Mouse (Mus musculus) urinary bladder, adult 18-20 months (tissue): ENCODE measurements at regions not wholly inside any gene's neighbourhood (a gene's known extent, or its start where the extent isn't known, plus 50 kb on each side); places are given as distances from the start of the nearest gene placed in this dataset.
"Not testable (repeated sequence)": the region's sequence is repeated elsewhere in the genome, so short reads cannot be mapped to it uniquely, and the experiment has no call there.

Experiments used
- DNase-seq, 2 experiments: peaks; one replicate each; pipeline ENCODE4 v3.0.0; 2022; ENCODE audit warnings: low spot score in 2 of 2, mixed read lengths in 2 of 2

DNA sequence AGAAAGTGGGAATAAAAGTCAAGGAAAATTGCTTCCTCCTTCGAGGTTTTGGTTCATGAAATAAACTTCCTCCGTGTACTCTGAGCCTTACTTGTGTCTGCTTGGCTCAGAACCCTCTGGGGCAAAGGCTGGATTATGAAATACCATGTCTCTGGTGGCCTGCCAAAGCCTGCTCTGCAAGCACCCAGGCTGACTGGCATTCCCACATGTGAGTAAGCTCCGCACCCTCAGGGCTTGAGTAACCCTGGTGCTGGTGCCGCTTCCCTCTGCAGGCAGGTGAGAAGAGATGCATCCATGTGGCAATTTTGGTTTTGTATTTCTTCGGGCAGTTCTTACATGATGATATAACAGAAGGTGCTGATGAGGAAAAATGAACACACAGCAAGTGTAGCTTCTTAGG lies 66.0 kb downstream of the Nr2f2 start:
- peak; percentile 59 to 87 for DNase-seq

DNA sequence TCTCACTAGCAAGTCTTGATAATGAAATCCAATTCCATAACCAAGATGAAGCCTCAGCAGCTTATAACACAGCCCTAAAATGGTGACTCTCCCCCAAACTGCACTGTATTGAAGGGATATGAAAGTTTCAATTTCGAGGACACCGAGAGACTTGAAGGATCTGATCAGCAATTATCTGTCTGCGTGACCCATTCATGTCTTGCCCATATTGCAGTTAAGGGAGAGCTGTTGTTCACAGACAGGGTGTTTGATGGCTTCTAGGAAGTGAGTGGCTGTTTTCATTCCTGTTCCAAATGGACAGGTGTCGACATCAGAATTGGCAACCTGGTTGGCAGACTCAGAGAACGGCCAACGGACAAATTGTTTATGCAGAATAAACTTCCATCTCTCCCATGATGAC lies 75.1 kb downstream of the Nr2f2 start:
- DNase-seq: no peak

DNA sequence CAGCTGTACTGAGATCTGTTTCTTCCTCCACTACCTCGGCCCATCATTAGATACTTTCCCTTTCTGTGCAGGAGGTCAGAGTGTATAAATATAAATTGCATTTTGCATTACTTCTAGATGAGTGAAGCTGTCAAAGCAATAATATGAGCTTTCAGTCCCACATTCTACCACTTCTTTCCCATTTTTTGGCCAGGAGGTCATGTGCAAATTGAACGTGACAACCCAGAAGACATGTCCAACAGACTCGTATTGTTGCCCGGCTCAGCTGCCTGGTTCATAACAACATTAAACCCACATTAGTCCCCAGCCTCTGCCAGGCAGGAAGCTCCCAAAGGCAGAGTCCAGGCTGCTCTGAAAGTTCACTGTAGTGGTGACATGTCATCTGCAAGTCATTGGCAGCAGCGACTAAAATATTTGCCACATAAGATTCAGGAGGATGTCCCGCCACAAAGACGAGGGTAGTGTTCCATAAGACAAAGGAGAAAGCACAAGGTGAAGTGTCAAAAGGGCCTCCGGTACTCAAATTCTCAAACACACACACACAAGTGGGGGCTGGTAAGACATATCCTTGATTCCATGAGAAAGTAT lies 75.7 kb downstream of the Nr2f2 start:
- DNase-seq: no peak

DNA sequence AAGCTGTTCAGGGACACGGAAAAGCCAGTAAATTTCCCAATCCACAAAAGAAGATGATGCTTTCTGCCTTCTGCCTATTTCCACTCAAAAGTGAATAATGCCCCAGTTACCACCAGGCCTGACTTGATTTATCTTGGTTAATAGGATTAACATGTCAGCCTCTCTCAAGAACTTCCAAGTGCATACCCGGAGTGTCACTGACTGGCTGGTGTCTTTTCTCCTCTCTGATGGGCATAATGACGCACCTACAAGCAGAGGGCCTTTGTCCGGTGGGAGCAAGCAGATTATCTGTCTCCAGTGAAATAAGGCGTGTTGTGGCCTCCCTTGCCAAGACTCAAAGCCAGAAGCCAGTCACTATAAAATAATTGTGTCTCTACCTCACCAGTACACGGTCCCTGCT lies 76.3 kb downstream of the Nr2f2 start:
- no peak for DNase-seq

DNA sequence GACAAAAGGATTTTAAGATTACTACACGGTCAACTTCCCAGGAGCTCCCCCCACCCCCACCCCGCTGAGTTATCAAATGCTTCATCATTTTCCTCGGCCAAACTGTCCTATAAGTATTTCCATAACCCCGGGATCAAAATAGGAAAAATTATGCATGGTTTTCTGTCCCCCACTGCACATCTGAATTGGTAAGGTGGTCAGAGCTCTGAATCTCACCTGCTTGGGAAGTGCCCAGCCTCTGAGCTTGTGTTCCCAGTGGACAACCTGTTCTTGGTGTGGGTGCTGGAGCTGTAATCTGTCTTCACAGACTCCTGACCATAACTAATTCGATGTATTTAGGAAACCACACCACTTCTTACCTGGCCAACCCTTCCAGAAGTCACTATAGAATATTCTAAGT lies 77.9 kb downstream of the Nr2f2 start:
- DNase-seq: no peak

DNA sequence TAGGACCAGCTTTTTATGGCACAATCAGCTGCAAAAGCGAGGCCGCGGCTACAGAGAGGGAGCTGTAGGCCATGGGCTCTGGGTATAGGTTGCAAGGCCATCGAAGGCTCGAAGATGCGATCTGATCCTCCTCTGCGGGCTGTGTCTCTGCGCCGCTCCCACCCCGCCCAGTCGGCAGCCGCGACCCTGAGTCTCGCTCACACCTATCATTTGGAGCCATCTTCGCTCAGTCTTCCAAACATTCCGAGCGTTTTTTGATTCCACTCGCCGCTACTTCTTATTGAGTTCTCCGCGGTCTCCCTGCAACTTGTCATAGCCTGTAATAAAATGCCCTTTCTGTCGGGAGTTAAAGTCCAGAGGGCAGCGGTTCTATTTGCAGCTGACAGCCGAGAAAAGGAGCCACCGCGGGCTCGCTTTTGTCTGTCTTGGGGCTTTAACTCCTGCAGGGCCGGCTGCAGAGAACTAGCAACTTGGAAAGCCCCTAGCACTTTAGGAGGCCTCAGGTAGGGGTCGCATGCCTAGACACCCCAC lies 78.6 kb downstream of the Nr2f2 start:
- no peak for DNase-seq

DNA sequence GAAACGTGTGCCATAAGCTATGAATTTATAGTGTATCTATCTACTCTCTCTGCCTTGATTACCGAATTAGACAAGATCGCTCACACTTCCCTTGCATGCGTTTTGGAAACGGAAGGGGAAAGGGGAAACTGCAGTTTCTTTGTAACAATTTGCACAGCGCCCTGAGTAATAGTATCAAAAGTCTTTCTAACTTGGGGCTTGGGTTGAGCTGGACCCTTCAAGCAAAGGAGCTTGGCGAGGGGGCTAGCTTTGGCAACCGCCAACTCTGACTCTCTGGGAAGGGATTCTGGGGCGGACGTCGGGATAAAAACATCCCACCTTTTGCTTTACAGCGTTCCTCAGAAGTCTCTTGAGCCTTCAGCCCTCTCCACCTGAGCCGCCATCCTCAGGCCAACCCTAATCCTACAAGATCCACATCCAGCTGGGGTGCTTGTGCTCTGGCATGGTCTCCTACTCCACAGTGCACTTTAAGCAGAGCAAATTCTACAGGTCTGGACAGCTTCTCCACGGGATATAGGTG lies 79.6 kb downstream of the Nr2f2 start:
- no peak for DNase-seq

DNA sequence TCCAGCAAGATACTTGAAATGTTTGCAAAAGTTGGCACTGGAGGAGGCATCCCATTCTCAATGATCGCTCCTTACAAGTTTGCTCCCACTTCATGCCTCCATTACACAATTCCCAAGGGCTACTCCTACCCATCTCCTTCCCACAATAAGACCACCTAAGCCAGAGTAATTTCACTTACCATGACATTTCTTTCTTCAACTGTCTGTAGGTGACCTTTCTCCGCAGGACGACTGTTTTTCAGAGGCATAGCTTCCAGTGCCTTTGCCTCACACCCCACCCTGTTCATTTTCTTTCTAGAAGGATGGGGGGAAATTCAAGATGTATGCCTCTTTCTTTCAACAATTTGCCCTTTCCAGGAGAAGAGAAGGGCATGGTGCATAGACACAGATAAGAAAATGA lies 81.2 kb downstream of the Nr2f2 start:
- DNase-seq: no peak

DNA sequence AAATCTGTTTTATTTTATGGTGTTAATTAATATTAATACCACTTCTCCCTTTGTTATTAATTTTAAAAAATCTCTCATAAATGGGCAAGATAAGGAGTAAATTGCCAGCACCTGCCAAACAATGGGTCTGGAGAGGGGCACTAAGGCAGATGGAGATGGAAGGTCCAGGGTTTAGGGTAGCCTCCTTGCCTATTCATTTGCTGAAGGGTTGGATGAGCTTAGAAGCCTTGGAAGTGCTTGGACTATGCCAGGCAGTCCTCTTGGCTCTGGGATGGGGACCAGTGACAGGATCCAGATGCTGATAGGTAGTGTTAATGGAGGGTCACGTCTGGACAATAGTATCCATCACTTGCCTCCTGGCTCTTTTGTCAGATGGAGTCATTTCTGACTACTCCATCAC lies 82.7 kb downstream of the Nr2f2 start:
- no peak for DNase-seq

DNA sequence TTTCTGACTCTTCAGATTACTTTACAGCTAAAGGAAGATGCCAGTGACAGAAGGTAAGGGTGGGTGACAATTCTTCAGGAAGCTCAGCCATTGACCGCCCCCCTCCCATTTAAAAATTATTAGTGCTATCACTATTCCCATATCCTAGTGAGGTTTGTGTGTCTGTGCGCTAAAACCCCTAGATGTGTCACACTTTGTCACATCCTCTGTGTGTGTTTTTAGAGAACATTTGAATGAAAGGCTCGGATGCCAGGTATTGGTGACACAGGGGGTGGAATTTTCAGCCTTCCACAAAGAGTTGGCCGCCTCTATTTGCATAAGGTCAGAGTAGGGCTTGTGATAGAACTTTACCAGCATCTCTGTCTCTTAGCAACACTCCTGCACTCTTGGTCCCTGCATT lies 83.4 kb downstream of the Nr2f2 start:
- DNase-seq: no peak

DNA sequence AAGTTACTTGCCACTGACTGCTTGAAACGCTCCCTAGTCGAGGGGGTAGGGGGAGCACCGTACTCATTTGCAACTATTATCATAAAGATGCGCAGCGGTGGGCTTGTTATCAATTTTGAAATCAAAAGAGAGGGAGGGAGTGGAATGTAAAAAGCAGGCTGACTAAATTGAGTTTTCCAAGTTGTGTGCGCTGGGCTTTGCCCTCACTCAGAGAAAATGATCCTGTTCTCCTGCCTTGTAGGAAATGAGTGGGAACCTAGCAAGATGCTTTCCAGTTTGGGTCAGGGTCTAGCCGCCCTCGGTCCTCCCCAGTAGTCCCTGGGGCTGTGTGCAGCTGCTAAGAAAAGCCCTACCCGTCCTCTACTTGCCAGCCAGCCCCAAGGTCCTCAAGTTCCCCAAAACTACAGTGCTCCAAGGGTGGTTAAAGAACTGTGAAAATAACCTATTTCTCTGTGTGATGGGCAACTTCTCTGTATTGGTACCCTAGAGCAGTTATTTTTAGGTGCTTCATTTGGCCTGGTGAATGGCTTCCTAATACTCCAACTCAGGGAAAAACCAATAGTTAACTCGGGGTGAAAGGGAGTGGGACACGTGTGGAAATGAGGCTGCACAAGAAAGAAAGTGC lies 84.5 kb downstream of the Nr2f2 start:
- DNase-seq: no peak

DNA sequence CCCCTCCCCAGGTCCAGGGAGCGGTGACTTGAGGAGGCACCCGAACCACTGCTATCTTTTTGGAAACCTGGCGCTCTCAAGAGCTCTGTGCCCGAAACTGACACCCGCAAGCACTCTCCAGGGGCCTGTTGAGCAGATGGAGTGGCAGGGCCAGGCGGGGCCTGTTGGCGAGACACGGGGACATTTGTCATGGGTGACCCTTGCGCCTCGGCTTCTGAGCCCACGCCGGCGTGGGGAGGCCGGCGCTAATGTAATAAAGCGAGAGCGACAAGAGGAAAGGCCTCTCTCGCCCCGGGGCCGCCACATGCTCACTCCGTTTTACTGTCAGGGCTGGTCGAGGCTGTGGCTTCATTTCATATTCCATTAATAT lies 85.2 kb downstream of the Nr2f2 start:
- no peak for DNase-seq

DNA sequence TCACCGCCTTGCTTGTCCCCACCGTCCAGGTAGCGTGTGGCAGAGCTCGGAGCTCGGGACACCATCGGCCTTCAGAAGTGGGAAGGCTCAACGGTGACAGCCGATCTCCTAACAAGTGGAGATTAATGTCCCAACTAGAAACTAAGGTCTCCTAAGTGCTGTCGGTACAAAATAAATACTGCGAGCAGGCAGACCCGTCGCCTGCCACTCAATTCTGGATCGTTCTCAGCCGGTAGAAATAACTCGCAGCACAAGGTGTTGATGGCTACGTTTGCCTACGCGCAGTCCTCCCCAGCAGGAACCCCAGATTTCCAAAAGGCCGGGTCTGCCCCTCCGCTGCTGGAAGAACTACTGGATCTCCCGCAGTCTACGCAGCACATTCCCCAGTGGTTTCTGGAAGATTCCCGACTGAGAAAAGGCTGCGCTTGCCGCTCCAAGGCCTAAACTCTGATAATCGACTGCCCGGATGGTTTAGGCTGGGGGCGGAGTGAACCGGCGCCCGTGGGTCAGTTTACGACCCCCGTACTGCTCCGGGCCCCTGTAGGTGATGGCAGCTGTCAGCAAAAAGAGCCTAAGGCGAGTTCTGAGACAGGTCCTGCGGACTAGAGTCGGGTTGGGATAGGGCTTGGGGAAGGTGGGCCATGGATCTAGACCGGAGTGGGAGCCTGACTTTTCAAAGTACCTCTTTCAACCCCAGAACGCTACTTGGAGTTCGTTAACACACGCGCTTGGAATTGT lies 85.7 kb downstream of the Nr2f2 start:
- DNase-seq: no peak

DNA sequence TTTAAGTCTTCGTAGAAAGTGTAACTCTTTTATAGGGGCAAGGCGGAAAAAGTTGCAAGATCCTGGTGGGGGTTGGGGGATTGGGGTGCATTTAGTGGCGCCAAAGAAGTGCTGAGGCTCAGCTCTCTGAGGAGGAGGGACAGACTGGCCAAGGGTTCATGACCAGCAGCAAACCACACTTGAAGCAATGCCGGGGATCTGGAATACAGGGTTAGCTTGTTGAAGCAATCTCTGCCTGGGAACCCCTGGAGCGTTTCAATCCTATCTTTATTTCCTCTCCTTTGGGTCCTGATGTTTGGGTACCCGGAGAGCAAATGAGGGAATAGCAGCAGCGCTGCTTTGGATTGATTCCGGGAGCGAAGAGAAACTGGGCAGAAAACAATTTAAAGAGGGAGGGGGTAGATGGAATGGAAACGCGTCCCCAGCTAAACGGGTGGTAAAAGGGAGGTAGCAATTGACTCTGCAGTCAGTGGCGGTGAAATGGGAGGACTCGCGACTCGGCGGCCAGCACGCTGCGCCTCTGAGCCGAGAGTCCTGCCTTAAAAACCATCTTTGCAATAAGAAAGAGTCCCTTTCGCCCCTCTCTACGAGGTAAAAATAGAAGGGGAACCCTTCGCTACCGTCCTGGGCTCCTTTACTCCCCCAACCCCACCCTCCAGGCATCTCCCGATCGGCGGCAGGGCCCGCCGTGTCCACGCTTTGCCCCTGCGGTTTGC lies 86.5 kb downstream of the Nr2f2 start:
- DNase-seq: peak in 1 of 2 experiments; percentile 39

DNA sequence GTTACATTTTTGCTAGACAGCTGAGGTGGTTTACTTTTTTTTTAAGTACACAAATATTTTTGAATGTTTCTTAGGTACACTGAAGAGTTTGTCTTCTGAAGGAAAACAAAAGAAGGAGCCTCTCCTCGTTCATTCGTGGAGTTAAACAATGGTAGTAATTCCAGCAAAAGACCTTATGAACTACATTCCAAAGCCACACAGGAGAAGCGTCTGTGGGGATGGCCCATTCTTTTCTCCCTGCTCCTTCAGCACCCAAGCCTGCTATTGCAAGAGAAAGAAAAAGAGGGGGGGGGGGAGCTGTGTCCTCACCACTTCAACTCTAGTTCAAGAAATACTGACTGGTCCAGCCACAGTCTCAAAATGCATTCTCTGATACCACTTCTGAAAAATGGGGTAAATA lies 87.4 kb downstream of the Nr2f2 start:
- no peak for DNase-seq

DNA sequence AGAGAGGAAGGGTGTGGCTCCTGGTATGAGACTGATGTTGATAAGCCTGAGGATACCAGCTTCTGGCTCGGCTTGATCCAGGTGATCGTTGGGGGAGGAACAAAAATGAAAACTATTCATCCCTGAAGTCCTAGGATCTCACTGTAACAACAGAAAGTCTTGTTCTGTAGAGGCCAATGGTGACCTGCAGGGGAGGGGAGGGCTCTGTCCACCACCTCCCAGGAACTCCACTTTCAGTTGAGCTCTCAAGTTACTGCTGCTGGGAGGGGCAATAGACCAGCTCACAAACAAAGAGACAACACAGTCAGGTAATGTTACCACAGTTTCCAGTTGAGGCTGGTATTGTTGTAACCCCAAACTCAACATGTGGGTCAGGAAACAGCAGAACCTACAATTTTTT lies 90.5 kb downstream of the Nr2f2 start:
- no peak for DNase-seq

DNA sequence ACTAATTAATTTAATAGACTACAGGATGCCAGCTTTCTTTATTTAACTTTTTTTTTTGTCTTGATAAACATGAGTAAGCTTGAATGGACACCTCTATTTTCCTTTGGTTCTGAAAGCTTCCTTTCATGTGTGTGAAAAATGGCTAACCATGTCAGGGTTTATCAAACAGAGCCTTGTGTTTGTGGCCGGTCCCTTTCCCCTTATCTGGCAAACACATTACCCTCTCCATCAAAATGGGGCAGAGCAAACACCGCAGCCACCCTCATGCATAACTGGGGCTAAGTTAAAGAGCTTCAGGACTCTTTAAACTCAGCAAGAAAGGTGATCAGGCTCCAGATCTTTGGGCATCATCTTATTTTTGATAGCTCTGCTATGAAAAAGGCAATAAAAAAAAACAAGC lies 92.2 kb downstream of the Nr2f2 start:
- no peak for DNase-seq

DNA sequence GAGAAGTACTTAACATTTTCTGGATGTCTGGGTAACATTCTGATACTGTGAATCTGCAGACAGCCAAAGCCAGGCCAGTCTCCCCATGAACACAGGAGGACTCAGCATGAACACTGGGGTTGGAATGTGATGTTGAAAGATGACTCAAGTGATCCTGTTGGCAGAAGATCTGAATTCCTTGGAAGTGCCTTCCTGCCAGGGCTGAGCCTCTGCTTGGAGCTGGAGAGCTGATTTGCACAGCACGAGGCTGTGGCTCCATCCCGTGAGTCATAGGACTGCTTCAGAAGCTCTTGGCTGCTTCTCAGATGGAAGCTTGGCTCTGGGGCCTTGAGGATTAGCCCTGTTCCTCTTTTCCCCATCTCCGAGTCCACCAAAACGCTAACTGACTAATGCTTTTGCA lies 99.5 kb downstream of the Nr2f2 start:
- peak in 1 of 2 experiments; percentile 72 for DNase-seq

DNA sequence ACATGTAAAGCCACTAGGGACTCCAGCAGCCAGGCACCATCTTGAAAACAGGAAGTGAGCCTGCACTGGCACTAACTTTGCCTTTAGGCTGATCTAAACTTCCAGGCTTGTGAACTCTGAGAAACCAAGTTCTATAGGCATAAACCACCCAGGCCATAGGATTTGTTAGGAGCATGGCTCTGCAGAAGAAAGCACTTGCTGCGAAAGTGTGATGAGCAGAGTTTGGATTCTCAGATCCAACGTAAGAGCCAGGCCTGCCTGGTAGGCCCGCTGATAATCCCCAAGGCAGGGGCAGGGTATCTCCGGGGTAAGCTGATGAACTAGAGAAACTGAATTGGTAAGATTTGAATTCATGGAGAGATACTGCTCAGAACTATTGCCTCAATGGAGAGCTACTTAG lies 109.7 kb downstream of the Nr2f2 start:
- no peak for DNase-seq

DNA sequence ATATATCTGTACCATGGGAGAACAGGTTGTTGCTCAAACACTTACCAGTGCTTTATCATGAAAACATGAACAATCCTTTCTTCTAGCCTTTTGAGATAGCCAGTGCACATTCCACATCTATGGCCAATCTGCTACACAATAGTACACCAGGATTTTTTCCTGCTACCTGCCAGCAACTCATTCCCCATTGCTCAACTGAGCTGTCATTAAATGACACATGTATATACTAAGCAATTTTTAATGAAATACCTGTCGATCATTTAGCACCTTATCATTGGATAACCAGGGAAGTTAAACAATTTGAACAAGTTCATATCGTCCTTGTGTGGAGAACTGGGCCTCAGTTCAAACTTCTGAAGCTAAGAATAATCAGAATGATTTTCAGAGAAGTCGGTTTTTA lies 111.5 kb downstream of the Nr2f2 start:
- no peak for DNase-seq

DNA sequence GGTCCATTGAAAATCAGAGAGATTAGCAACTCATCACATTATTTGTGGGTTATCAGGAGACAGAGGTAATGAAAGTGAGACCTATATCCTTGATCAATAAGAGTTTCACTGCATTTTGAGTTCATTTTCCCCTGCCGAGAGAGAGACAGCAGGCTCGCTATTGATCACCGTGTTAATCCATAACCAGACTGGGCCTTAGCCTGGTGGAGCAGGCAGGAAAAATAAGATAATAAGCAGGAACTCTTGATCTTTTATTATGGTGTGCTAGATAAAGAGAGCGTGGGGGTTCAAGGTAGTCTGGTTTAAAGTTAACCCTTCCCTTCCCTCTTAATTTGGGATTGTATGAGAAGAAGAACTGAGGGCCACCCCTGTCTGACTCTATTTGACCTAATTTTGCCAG lies 113.3 kb downstream of the Nr2f2 start:
- no peak for DNase-seq

DNA sequence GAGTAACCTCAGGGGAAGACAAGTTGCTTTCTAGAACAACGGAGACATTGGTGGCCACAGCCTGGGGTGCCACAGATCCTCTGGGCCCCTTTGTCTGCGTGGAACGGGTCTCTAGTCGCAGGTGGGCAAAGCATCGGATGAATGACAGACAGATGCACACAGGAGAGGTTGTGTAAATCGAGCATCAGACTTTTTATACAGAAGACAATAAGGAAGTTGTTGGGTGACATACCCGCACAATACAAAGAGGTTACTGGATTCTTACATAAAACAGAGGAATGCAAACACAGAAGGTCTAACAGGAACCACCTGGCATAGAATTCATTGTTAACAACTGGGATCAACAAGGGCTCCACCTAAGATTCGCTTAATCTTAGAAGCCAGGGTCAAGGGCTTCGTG lies 127.5 kb downstream of the Nr2f2 start:
- not testable (repeated sequence) for DNase-seq
